Mouse (Mus musculus) spleen, postnatal 4 days (tissue): Measurements from ENCODE around the gene Prpf38a.

ENCODE experiments used
- DNase-seq, 2 experiments: peaks; one replicate each; pipeline ENCODE4 v3.0.0; 2022; ENCODE audit warnings: low spot score in 2 of 2

Gene Prpf38a

GRCm38 (mm10) chr4:108578840-108579742 is at the start of gene Prpf38a, which contains the start of gene Orc1:
Gene Prpf38a (minus strand): TSS chr4:108579336.
Gene Orc1 (plus strand): TSS chr4:108579423.
- DNase-seq: peak; percentile 98

GRCm38 (mm10) chr4:108627066-108627465 is 47.9 kb upstream of the Prpf38a start:
- no peak for DNase-seq

GRCm38 (mm10) chr4:108621504-108621903 is 42.4 kb upstream of the Prpf38a start:
- DNase-seq: no peak

GRCm38 (mm10) chr4:108620536-108620935 is 41.4 kb upstream of the Prpf38a start:
- DNase-seq: no peak

DNA sequence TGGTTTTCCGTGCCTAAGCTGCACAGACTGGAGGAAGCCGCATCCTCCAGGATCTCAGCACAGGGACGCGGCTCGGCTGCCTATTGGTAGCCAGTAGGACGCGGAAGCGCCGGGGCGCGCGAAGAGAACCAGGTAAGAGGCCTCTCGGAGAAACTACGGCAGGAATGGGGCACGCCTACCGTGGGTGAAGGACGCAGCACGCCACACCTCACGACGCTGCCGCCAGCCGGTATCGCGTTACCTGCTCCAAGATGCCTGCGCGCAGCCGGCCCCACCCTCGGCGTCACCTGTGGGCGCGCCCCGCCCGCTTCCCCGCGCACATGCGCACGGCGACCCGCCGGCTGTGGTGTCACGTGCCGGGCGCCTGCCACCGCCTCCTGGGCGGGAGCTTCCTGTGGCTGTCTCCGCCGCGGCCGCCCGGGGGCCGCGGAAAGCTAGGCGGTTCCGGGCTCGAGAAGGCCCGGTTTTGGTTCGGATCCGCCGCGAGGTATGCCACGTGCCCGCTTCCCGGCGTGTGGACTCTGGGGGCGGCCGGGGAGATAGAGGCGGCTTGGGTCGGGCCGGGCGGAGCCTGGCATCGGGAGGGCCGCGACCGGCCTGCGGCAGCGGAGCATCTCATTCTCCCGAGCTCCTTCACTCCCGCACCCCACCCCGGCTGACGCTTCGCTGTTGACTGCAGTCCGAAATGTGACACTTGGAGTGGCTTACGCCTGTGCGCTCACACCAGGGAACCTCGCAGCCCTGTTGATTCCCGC is 40.6 kb upstream of the Prpf38a start, which contains the start of gene Cc2d1b:
TSS of gene Cc2d1b (plus strand) at position 354 of the 755 bp plus-strand sequence.
- DNase-seq: peak; percentile 87 to 93

DNA sequence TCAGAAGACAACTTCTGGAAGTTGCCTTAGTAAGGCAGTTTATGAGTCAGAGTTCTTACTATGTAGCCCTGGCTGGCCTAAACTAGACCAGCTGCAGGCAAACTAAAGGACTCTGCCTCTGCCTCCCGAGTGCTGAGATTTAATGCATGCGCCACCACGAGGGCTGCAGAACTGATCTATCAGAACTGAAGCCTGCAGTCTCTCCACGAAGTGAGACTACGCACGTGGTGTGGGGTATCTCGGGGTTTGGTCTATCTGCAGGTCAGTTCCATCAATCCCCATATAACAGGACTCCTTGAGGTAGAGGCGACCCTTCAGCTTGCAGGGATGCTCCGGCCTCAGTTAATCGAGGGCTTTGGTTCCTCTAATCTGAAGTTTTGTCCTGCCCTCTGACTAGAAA is 40.0 kb upstream of the Prpf38a start:
- no peak for DNase-seq

GRCm38 (mm10) chr4:108618586-108618985 is 39.5 kb upstream of the Prpf38a start:
- no peak for DNase-seq

DNA sequence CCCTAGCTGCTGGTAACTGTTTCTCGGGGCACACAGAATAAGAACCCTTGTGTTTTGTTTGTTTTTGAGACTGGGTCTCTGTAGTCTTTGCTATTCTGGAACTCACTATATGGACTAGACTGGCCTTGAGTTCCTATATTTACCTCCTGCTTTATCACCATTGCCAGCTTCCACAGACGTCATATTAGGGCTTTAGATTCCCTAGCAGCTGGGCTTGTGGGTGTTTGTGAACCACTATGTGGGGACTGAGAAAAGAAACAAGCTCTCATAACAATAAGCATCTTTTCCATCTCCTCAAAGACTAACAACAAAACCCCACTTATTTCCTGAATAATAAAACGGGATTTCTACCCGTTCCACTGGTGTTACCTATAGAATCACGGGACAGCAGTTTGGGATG is 31.8 kb upstream of the Prpf38a start:
- no peak for DNase-seq

DNA sequence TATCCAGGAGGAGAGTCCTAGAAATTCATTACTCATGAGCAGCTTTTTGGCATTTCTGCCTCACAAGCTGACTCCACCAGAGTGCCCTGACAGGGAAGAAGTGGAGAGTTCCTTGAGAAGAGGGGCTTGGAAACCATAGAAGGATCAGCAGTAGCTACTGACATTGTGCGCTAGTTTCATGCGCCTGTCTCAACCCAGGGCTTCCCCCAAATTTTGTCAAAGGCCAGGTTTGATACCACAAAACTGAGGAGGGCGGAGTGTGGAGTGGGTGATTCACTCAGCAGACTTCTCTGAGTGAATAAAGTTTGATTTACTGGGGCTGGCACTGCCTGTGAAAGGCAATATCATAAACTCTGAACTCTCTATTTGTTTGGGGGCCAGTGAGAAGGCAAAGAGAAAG is 29.5 kb upstream of the Prpf38a start:
- DNase-seq: no peak

GRCm38 (mm10) chr4:108601870-108602269 is 22.7 kb upstream of the Prpf38a start:
- DNase-seq: no peak

- no peak for DNase-seq
Observed at GRCm38 (mm10) chr4:108598306-108598705, 19.2 kb upstream of the Prpf38a start.

GRCm38 (mm10) chr4:108595785-108596184 is 16.6 kb upstream of the Prpf38a start:
- no peak for DNase-seq

DNA sequence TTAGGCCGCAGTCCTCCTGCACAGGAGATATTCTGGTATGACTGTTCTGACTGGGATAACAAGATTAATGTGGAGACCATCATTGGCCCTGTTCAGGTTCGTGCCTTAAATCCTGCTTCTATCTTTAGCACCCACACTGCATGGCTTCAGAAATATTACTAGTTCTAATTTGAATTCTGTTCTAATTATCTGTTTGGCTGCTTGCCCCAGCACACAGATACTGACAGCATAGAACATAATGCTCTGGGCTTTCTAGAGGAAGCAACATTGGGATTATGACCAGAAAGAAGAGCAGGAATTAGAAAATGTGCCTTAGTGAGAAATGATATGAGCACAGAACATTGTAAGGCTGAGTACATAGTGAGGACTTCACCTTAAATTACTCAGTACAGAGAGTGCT is 14.2 kb upstream of the Prpf38a start:
- DNase-seq: no peak

GRCm38 (mm10) chr4:108579743-108580411 is 741 bp upstream of the Prpf38a start:
- DNase-seq: no peak

GRCm38 (mm10) chr4:108572644-108573043 is 6.5 kb downstream of the Prpf38a start:
- DNase-seq: no peak

GRCm38 (mm10) chr4:108565026-108565425 is 14.1 kb downstream of the Prpf38a start:
- no peak for DNase-seq

- DNase-seq: no peak
Observed at GRCm38 (mm10) chr4:108539701-108540100, 39.4 kb downstream of the Prpf38a start.
